Mouse (Mus musculus) CH12.LX (cell line): ENCODE results near the gene Ttc7b. TPM values are rescaled to one million over a fixed set of nuclear protein-coding genes. Genes with fewer than 3 reads are reported as not detected.

Experiments
- DNase-seq: peaks from one replicate; pipeline ENCODE4 v3.0.0-alpha.2; 2013; ENCODE audit errors: extremely low read depth
- H3K27ac ChIP-seq: 2 replicates; pipeline ENCODE4 v1.5.1; 2012; ENCODE audit warnings: low read depth, mild to moderate bottlenecking, control low read depth, moderate library complexity; ENCODE audit not compliant: insufficient read depth
- H3K27me3 ChIP-seq: replicated peaks from 2 replicates; pipeline ENCODE3; 2012; ENCODE audit warnings: inconsistent platforms
- H3K36me3 ChIP-seq, 2 experiments: replicated peaks in 1 of 2; 2 replicates each; pipeline versions ENCODE3 to v1.6.1; 2012; ENCODE audit warnings: inconsistent platforms in 1 of 2, low read length in 1 of 2, mild to moderate bottlenecking in 1 of 2, mixed read lengths in 1 of 2, moderate library complexity in 1 of 2; ENCODE audit not compliant: control insufficient read depth in 1 of 2, insufficient read depth in 1 of 2
- H3K4me1 ChIP-seq, 2 experiments: 2 replicates each; pipeline ENCODE4 v1.6.1; 2012; ENCODE audit warnings: inconsistent platforms in 1 of 2, moderate library complexity in 1 of 2; ENCODE audit not compliant: insufficient read depth in 2 of 2, control insufficient read depth in 1 of 2
- H3K4me2 ChIP-seq: 2 replicates; pipeline ENCODE4 v1.6.1; 2012; ENCODE audit warnings: low read depth, mild to moderate bottlenecking, control low read depth; ENCODE audit not compliant: poor library complexity, insufficient read depth, severe bottlenecking
- H3K4me3 ChIP-seq, 3 experiments: fragments of 150-350 bp in 1 of 3; sonication (generic) in 1 of 3; replicated peaks in 1 of 3; 2 replicates each; pipeline versions ENCODE3 to v1.5.1; 2011 to 2012; ENCODE audit warnings: low read depth in 2 of 3, low read length in 2 of 3, mild to moderate bottlenecking in 2 of 3, moderate library complexity in 2 of 3, control low read depth in 1 of 3, improper control_type of control experiment in 1 of 3, inconsistent platforms in 1 of 3, mixed read lengths in 1 of 3; ENCODE audit not compliant: poor library complexity in 1 of 3
- H3K79me2 ChIP-seq: replicated peaks from 2 replicates; pipeline ENCODE4 v1.6.1; 2012; ENCODE audit warnings: mild to moderate bottlenecking, moderate library complexity; ENCODE audit not compliant: control insufficient read depth, poor library complexity, insufficient read depth, severe bottlenecking; ENCODE audit errors: extremely low read depth
- H3K9ac ChIP-seq: 2 replicates; pipeline ENCODE4 v1.6.1; 2012; ENCODE audit warnings: low read depth, mild to moderate bottlenecking, control low read depth, moderate library complexity; ENCODE audit not compliant: insufficient read depth
- H3K9me3 ChIP-seq: replicated peaks from 2 replicates; pipeline ENCODE3; 2012; ENCODE audit warnings: low read length, inconsistent platforms, mixed read lengths
- BHLHE40 ChIP-seq: IDR thresholded peaks from 2 replicates; pipeline ENCODE4 v1.6.1; 2011; ENCODE audit warnings: mild to moderate bottlenecking, low read depth, low read length, improper control_type of control experiment
- CHD2 ChIP-seq: IDR thresholded peaks from 2 replicates; pipeline ENCODE4 v1.6.1; 2011; ENCODE audit warnings: low read length, improper control_type of control experiment
- CTCF ChIP-seq, 2 experiments: IDR thresholded peaks in 1 of 2; conservative IDR thresholded peaks in 1 of 2; 2 replicates each; pipeline ENCODE4 v1.5.1; 2011 to 2012; ENCODE audit warnings: low read depth in 2 of 2, low read length in 2 of 2, improper control_type of control experiment in 1 of 2, inconsistent platforms in 1 of 2, mild to moderate bottlenecking in 1 of 2, moderate library complexity in 1 of 2
- E2F4 ChIP-seq: IDR thresholded peaks from 2 replicates; pipeline ENCODE4 v1.6.1; 2011; ENCODE audit warnings: low read depth, low read length, improper control_type of control experiment; ENCODE audit not compliant: insufficient replicate concordance
- ELF1 ChIP-seq: IDR thresholded peaks from 2 replicates; pipeline ENCODE4 v1.6.1; 2014; ENCODE audit warnings: low read depth, mild to moderate bottlenecking, inconsistent platforms, low read length, improper control_type of control experiment
- EP300 ChIP-seq: IDR thresholded peaks from 2 replicates; pipeline ENCODE4 v1.6.1; 2011; ENCODE audit warnings: low read length, improper control_type of control experiment
- ETS1 ChIP-seq: conservative IDR thresholded peaks from 2 replicates; pipeline ENCODE4 v1.6.1; 2012; ENCODE audit warnings: low read depth, mild to moderate bottlenecking, inconsistent platforms, low read length, improper control_type of control experiment, moderate library complexity
- GABPA ChIP-seq: IDR thresholded peaks from 2 replicates; pipeline ENCODE4 v1.6.1; 2012; ENCODE audit warnings: low read depth, low read length, improper control_type of control experiment, inconsistent platforms; ENCODE audit not compliant: insufficient replicate concordance
- JUND ChIP-seq: conservative IDR thresholded peaks from 2 replicates; pipeline ENCODE4 v1.6.1; 2011; ENCODE audit warnings: low read depth, low read length, improper control_type of control experiment
- KAT2A ChIP-seq: IDR thresholded peaks from 2 replicates; pipeline ENCODE4 v1.6.1; 2012; ENCODE audit warnings: low read length, improper control_type of control experiment, inconsistent platforms; ENCODE audit not compliant: insufficient replicate concordance
- MAFK ChIP-seq: IDR thresholded peaks from 2 replicates; pipeline ENCODE4 v1.6.1; 2011; ENCODE audit warnings: low read length, improper control_type of control experiment; ENCODE audit not compliant: insufficient replicate concordance
- MAX ChIP-seq: IDR thresholded peaks from 2 replicates; pipeline ENCODE4 v1.6.1; 2011; ENCODE audit warnings: low read length, improper control_type of control experiment
- MXI1 ChIP-seq: IDR thresholded peaks from 2 replicates; pipeline ENCODE4 v1.6.1; 2011; ENCODE audit warnings: mild to moderate bottlenecking, low read depth, low read length, improper control_type of control experiment
- POLR2A ChIP-seq: IDR thresholded peaks from 2 replicates; pipeline ENCODE4 v1.6.1; 2011; ENCODE audit warnings: low read depth, mild to moderate bottlenecking, improper control_type of control experiment, low read length
- POLR2AphosphoS2 ChIP-seq: IDR thresholded peaks from 2 replicates; pipeline ENCODE4 v1.6.1; 2011; ENCODE audit warnings: low read depth, low read length, improper control_type of control experiment
- RAD21 ChIP-seq: IDR thresholded peaks from 2 replicates; pipeline ENCODE4 v1.6.1; 2011; ENCODE audit warnings: low read depth, mild to moderate bottlenecking, low read length, improper control_type of control experiment, moderate library complexity
- RCOR1 ChIP-seq: conservative IDR thresholded peaks from 2 replicates; pipeline ENCODE4 v1.6.1; 2012; ENCODE audit warnings: low read depth, mild to moderate bottlenecking, inconsistent platforms, low read length, improper control_type of control experiment
- SIN3A ChIP-seq: IDR thresholded peaks from 2 replicates; pipeline ENCODE4 v1.6.1; 2012; ENCODE audit warnings: low read length, improper control_type of control experiment, inconsistent platforms
- SMC3 ChIP-seq: IDR thresholded peaks from 2 replicates; pipeline ENCODE4 v1.6.1; 2011; ENCODE audit warnings: low read depth, low read length, improper control_type of control experiment
- TCF12 ChIP-seq: IDR thresholded peaks from 2 replicates; pipeline ENCODE4 v1.6.1; 2014; ENCODE audit warnings: low read depth, mild to moderate bottlenecking, inconsistent platforms, low read length, improper control_type of control experiment
- USF1 ChIP-seq: IDR thresholded peaks from 2 replicates; pipeline ENCODE4 v1.6.1; 2014; ENCODE audit warnings: low read depth, mild to moderate bottlenecking, inconsistent platforms, low read length, improper control_type of control experiment
- USF2 ChIP-seq: conservative IDR thresholded peaks from 2 replicates; pipeline ENCODE4 v1.6.1; 2011; ENCODE audit warnings: low read depth, low read length, improper control_type of control experiment
- ZKSCAN1 ChIP-seq: IDR thresholded peaks from 2 replicates; pipeline ENCODE4 v1.6.1; 2012; ENCODE audit warnings: low read depth, inconsistent platforms, low read length, improper control_type of control experiment, borderline replicate concordance
- ZNF384 ChIP-seq: IDR thresholded peaks from 2 replicates; pipeline ENCODE4 v1.6.1; 2012; ENCODE audit warnings: low read depth, low read length, improper control_type of control experiment, inconsistent platforms
- dilution Hi-C: fragments of 300-500 bp; cut with MboI; formaldehyde crosslinking; loops from 2 replicates; pipeline ENCODE4 v1.14.3; 2020; ENCODE audit warnings: low sequenced_read_pairs; ENCODE audit not compliant: extremely low pct_unique_long_range_greater_than_20kb, extremely low pct_ligation_motif_present
- in situ Hi-C: fragments of 300-500 bp; cut with MboI; formaldehyde crosslinking; loops from 3 replicates; pipeline ENCODE4 v1.14.3; 2019; ENCODE audit warnings: low sequenced_read_pairs, low pct_ligation_motif_present, low pct_unique_long_range_greater_than_20kb, mixed read lengths
- polyA plus RNA-seq: library from polyadenylated mRNA; unstranded; fragments of >175 nt; gene quantifications from 2 replicates; pipeline ENCODE4 v1.2.1, GENCODE M21; 2012; ENCODE audit warnings: low read depth; ENCODE audit not compliant: insufficient read length
- total RNA-seq, 2 experiments: library from RNA; depleted of rRNA; stranded (reverse); fragments of 300-350 nt in 1 of 2; fragments of >200 nt in 1 of 2; gene quantifications; 2 replicates each; pipeline ENCODE4 v1.2.3; 2012 to 2014

The Ttc7b gene
- total and polyA plus RNA-seq, 3 experiments: 7.8 to 18.3 (median 12.7) TPM

GRCm38 (mm10) chr12:100361330-100361729, 159.3 kb downstream of the Ttc7b start:
- H3K4me3 ChIP-seq: no peak overlapping the region
- H3K9me3 ChIP-seq: no peaks in the 10 kb centered on the region
- in situ Hi-C loops: no loop called here
- no peak overlapping the region for H3K9ac ChIP-seq
- no peaks in the 10 kb centered on the region for H3K27me3 ChIP-seq
- H3K4me1 ChIP-seq: no peaks in the 10 kb centered on the region; a peak in 1 of 4 replicates
- H3K4me2 ChIP-seq: no peak overlapping the region
- TF ChIP-seq KAT2A: no peak
- TF ChIP-seq RCOR1: no peak
- no peak for TF ChIP-seq CHD2
- TF ChIP-seq POLR2AphosphoS2: no peak
- no peak for TF ChIP-seq RAD21
- TF ChIP-seq USF2: no peak
- TF ChIP-seq JUND: no peak
- TF ChIP-seq E2F4: no peak
- TF ChIP-seq MAFK: no peak
- TF ChIP-seq SMC3: no peak
- no peak for TF ChIP-seq MXI1
- TF ChIP-seq SIN3A: no peak
- no peak for TF ChIP-seq ELF1
- TF ChIP-seq TCF12: no peak
- TF ChIP-seq POLR2A: no peak
- TF ChIP-seq CTCF (conservative IDR thresholded peaks at IDR 0.05 in 1 of 2, IDR thresholded peaks at IDR 0.05 in 1 of 2; ENCODE audit: low read depth in 2 of 2, low read length in 2 of 2): no peak
- TF ChIP-seq USF1: no peak
- H3K79me2 ChIP-seq: no peaks in the 10 kb centered on the region
- no peak overlapping the region for H3K27ac ChIP-seq
- dilution Hi-C loops: no loop called here
- DNase-seq: no peak
- peaks cover 7 to 58% of the 10 kb centered on the region in 2 experiments for H3K36me3 ChIP-seq

DNA sequence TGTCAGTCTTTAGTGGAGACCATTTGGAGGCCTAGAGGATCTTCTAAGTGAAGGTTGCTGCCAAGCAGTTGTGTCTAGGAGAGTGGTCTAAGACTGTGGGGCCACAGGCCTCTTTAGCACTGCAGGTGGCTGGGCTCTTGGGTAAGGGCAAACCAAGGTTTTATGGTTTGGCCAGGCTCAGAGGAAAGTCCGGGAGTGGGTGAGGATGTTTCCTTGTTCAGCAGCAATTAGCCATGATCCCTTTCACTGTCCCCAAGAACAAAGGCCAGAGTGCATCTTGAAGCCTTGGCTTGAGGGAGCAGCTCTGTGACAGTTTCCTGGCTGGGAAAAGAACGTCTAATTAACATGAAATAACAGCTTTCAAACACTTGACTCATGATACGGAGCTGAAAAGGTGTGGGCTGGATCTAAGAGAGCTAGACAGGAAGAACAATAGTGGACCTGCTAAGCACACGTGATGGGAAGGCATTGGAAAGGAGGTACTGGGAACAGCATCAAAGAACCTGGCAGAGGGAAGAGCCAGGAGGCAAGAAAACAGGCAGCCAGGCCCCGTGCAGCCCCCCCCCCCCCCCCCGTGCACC, 162.5 kb downstream of the Ttc7b start:
- H3K4me2 ChIP-seq: no peak overlapping the region
- no peaks in the 10 kb centered on the region for H3K9me3 ChIP-seq
- in situ Hi-C loops: no loop called here
- H3K4me3 ChIP-seq: no peak overlapping the region
- dilution Hi-C loops: no loop called here
- H3K79me2 ChIP-seq: no peaks in the 10 kb centered on the region
- H3K9ac ChIP-seq: no peak overlapping the region
- TF ChIP-seq GABPA (no peak), POLR2AphosphoS2 (no peak), EP300 (no peak), ZKSCAN1 (no peak), ZNF384 (no peak), MXI1 (no peak), BHLHE40 (no peak), RAD21 (no peak), MAX (no peak), TCF12 (no peak), CTCF (conservative IDR thresholded peaks at IDR 0.05 in 1 of 2, IDR thresholded peaks at IDR 0.05 in 1 of 2; ENCODE audit: low read depth in 2 of 2, low read length in 2 of 2) (no peak), ETS1 (no peak)
- H3K4me1 ChIP-seq: peaks cover 0 to 9% of the 10 kb centered on the region in 2 experiments; a peak in 2 of 4 replicates
- no peaks in the 10 kb centered on the region for H3K27me3 ChIP-seq
- no peak overlapping the region for H3K27ac ChIP-seq
- no peak for DNase-seq
- H3K36me3 ChIP-seq: peaks cover 0 to 46% of the 10 kb centered on the region in 2 experiments
